Mouse (Mus musculus) midbrain, embryonic 16.5 days (tissue): Measurements from ENCODE around the gene Dact3. TPM values are rescaled to one million over a fixed set of nuclear protein-coding genes. Genes with fewer than 3 reads are reported as not detected.

ENCODE experiments used
- ATAC-seq: fragments of 200-750 bp; cut with Nextera tagmentation; 2 replicates; pipeline ENCODE4 v1.8.0; 2017; ENCODE audit warnings: moderate TSS enrichment
- H3K27ac ChIP-seq: fragments of 300-500 bp; sonication (generic); 2 replicates; pipeline ENCODE4 v1.5.1; 2014; ENCODE audit warnings: mild to moderate bottlenecking, low read length, mixed read lengths
- H3K27me3 ChIP-seq: fragments of 300-500 bp; sonication (generic); 2 replicates; pipeline ENCODE4 v1.6.1; 2014; ENCODE audit warnings: low read depth, low read length, mixed read lengths; ENCODE audit not compliant: control insufficient read depth, insufficient read depth
- H3K36me3 ChIP-seq: fragments of 300-500 bp; sonication (generic); 2 replicates; pipeline ENCODE4 v1.6.1; 2014; ENCODE audit warnings: mild to moderate bottlenecking, low read length, moderate library complexity, mixed read lengths; ENCODE audit not compliant: control insufficient read depth, insufficient read depth
- H3K4me1 ChIP-seq: fragments of 300-500 bp; sonication (generic); 2 replicates; pipeline ENCODE4 v1.6.1; 2014; ENCODE audit warnings: mild to moderate bottlenecking, low read length, mixed read lengths; ENCODE audit not compliant: control insufficient read depth, insufficient read depth
- H3K4me2 ChIP-seq: fragments of 300-500 bp; sonication (generic); 2 replicates; pipeline ENCODE4 v1.6.1; 2014; ENCODE audit warnings: mild to moderate bottlenecking, low read length, mixed read lengths
- H3K4me3 ChIP-seq: fragments of 300-500 bp; sonication (generic); 2 replicates; pipeline ENCODE4 v1.5.1; 2014; ENCODE audit warnings: low read depth, mild to moderate bottlenecking, low read length, moderate library complexity, mixed read lengths
- H3K9ac ChIP-seq: fragments of 300-500 bp; sonication (generic); 2 replicates; pipeline ENCODE4 v1.6.1; 2014; ENCODE audit warnings: low read depth, low read length, mixed read lengths
- H3K9me3 ChIP-seq: fragments of 300-500 bp; sonication (generic); replicated peaks from 2 replicates; pipeline ENCODE4 v1.6.1; 2014; ENCODE audit warnings: mild to moderate bottlenecking, low read length, mixed read lengths; ENCODE audit not compliant: control insufficient read depth, poor library complexity, severe bottlenecking
- WGBS: fragments of 180-500 bp; shearing (Covaris S2); extraction: QIAGEN DNeasy Blood & Tissue Kit; methylation state at CpG from one replicate; pipeline ENCODE4 v1.1.7; 2014; 5-methylcytosine and 5-hydroxymethylcytosine counted together
- polyA plus RNA-seq: library from polyadenylated mRNA; unstranded; fragments of >200 nt; fragmentation: Nextera tagmentation; extraction: Ambion mirVana; gene quantifications from 2 replicates; pipeline ENCODE4 v1.2.1, GENCODE M21; 2015

Gene Dact3
- polyA plus RNA-seq, 1 experiment from 2014 or later, result 3.0 TPM

DNA sequence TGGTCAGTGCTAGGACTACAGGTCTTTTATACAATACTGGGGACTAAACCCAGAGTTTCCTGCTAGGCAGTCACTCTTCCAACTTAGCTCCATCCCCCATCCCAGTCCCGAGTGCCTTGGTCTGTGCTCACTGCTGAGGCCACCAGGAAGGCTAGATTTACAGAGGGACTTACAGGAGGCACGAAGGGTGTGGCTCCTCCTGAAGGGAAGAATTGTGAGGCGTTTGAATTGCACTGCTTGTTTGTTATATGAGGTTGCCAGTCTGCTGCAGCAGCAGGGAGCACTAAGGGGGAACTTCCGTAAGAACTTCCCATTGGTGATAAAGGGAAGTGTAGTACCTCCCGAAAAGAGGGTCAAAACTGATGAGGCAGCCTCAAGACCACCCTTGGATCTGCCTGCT lies 5.5 kb downstream of the Dact3 start:
- Histone ChIP-seq H3K27ac (no peak overlapping the region), H3K4me1 (peaks cover 14% of the 10 kb centered on the region), H3K9ac (no peak overlapping the region), H3K9me3 (no peaks in the 10 kb centered on the region; the same call in 1 of the 2 replicates), H3K4me3 (no peak overlapping the region), H3K27me3 (peaks cover 23% of the 10 kb centered on the region), H3K36me3 (peaks cover 10% of the 10 kb centered on the region; the same call in 1 of the 2 replicates), H3K4me2 (no peak overlapping the region)
- WGBS, result 24% methylated on average over 5 of the region's 5 CpGs
- ATAC-seq, result no peak

DNA sequence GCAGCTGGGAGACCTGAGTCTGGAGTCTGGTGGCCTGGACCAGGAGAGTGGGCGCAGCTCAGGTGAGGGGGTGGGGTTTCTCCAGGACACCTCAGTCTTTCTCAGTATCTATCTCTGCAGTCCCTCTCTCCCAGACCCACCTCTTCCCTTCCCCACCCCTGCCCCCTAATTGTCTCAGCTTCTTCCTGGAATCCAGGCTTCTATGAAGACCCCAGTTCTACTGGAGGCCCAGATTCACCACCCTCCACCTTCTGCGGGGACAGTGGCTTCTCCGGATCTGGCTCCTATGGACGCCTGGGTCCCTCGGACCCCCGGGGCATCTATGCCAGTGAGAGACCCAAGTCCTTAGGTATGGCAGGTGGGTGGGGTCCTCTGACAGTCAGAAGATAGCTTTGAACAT lies 8.0 kb downstream of the Dact3 start:
- no peak for ATAC-seq
- no peak overlapping the region for H3K4me2 ChIP-seq
- no peak overlapping the region for H3K27ac ChIP-seq
- H3K9ac ChIP-seq, result no peak overlapping the region
- H3K4me1 ChIP-seq, result no peaks in the 10 kb centered on the region
- 91% methylated on average over 6 of the region's 6 CpGs for WGBS
- H3K4me3 ChIP-seq, result no peak overlapping the region
- peaks cover 28% of the 10 kb centered on the region for H3K27me3 ChIP-seq
- H3K9me3 ChIP-seq, result peaks cover 2% of the 10 kb centered on the region; the same call in 1 of the 2 replicates
- H3K36me3 ChIP-seq, result peaks cover 25% of the 10 kb centered on the region

DNA sequence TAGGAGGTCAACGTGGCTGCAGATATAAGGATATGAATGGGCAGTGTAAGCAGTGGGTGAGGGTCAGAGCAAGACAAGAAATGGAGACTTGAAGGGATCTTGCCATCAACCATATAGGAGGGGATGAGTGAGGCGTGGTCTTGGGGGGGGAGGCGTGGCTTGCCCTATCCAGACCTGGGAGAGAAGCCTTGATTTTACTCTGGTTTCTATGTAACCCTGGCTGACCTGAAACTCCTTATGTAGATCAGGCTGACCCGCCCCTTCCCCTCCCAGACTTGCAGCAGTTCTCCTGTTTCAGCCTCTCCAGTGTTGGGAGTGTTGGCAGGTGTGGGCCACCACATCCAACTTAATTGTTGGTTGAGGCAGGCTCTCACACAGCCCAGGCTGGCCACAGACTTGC lies 9.2 kb downstream of the Dact3 start:
- Histone ChIP-seq H3K4me3 (no peak overlapping the region), H3K4me2 (no peak overlapping the region), H3K36me3 (peaks cover 25% of the 10 kb centered on the region), H3K4me1 (no peaks in the 10 kb centered on the region), H3K27ac (no peak overlapping the region), H3K9ac (no peak overlapping the region), H3K9me3 (peaks cover 2% of the 10 kb centered on the region; the same call in 1 of the 2 replicates), H3K27me3 (peaks cover 28% of the 10 kb centered on the region)
- WGBS, result 58% methylated on average over 4 of the region's 4 CpGs
- ATAC-seq, result no peak

DNA sequence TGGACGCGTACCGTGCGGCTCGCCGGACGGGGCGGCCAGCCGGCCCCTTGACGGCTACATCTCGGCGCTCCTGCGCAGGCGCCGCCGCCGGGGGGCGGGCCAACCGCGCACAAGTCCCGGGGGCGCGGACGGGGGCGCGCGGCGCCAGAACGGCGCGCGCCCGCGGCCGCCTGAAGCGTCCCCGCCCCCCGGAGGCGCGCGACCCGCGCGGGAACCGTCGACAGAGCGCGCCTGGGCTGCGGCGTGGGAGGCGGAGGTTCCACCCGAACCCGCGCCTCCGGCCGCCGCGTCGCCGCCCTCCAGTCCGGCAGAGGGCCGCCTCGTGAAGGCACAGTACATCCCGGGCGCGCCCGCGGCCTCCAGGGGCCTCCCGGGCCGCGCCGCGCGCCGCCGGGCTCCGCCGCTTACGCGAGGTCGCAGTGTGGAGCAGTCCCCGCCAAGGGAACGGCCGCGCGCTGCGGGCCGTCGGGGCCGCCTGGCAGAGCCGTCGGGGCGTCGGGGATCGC lies 10.2 kb downstream of the Dact3 start:
- Histone ChIP-seq H3K27me3 (peaks cover 31% of the 10 kb centered on the region), H3K4me1 (no peaks in the 10 kb centered on the region), H3K27ac (no peak overlapping the region), H3K36me3 (peaks cover 25% of the 10 kb centered on the region), H3K9me3 (peaks cover 2% of the 10 kb centered on the region; the same call in 1 of the 2 replicates), H3K4me2 (peak overlapping the region; percentile 13; the same call in 1 of the 2 replicates), H3K4me3 (peak overlapping the region; percentile 18), H3K9ac (no peak overlapping the region)
- no peak for ATAC-seq
- 11% methylated on average over 63 of the region's 95 CpGs for WGBS

DNA sequence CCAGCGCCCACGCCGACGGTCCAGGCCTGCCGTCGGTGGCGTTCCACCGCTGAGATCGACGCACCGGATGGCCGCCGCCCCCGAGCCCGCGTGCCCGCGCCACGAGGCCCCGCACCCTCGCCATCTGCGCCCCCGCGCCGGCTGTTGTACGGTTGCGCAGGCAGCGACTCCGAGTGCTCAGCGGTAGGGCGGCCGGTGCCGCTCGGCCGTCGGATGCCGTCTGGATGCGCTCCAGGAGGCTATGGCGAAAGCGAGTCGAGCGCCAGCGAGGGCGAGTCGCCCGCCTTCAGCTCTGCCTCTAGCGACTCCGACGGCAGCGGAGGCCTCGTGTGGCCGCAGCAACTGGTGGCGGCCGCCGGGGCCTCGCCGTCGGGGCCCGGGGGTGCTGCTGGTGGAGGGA lies 10.8 kb downstream of the Dact3 start:
- Histone ChIP-seq H3K9ac (no peak overlapping the region), H3K9me3 (peaks cover 2% of the 10 kb centered on the region; the same call in 1 of the 2 replicates), H3K27me3 (peaks cover 31% of the 10 kb centered on the region), H3K4me2 (no peak overlapping the region), H3K36me3 (peaks cover 25% of the 10 kb centered on the region), H3K4me1 (peaks cover 1% of the 10 kb centered on the region; the same call in 1 of the 2 replicates), H3K27ac (no peak overlapping the region), H3K4me3 (no peak overlapping the region)
- 37% methylated on average over 59 of the region's 59 CpGs for WGBS
- no peak for ATAC-seq

DNA sequence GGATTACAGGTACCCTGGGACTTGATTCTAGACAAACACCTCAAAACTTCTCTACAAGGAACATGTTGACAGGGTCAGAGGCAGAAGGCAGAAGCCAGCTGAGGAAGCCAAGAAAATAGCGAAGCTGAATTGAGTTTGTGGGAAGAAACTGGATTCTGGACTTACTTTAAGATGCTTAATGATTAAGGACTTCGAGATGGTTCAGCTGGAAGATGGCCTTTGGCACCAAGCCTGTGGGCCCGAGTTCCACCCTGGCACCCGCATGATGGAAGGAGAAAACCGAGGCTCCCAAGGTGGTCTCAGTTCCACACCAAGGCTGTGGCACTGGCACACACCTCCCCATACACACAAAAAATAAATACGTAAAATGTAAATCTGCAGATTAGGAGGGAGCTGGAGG lies 15.4 kb downstream of the Dact3 start:
- Histone ChIP-seq H3K27ac (no peak overlapping the region), H3K9ac (no peak overlapping the region), H3K9me3 (peaks cover 2% of the 10 kb centered on the region; the same call in 1 of the 2 replicates), H3K4me3 (no peak overlapping the region), H3K4me2 (no peak overlapping the region), H3K36me3 (peaks cover 15% of the 10 kb centered on the region), H3K27me3 (peaks cover 9% of the 10 kb centered on the region), H3K4me1 (peaks cover 19% of the 10 kb centered on the region)
- WGBS, result 43% methylated on average over 6 of the region's 6 CpGs
- no peak for ATAC-seq

DNA sequence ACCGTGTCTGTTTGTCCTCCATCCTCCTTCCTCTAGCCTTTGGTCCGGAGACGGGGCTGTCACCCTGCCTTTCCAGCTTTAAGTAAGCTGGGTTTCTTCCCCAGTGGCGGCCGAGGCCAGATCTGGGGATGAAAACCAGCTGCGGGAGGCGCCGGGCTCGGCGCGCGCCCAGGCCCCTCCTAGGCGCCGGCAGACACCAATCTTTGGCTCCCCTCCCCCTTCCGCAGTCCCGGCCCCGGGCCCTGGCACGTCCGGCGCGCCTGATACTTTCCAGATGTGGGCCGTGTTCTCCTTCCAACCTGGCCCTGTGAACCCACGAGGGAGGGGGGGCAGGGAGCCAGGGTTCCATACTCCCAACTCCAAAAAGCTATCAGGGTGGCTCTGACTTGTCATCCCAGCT lies 15.8 kb downstream of the Dact3 start:
- Histone ChIP-seq H3K36me3 (peaks cover 11% of the 10 kb centered on the region), H3K9ac (no peak overlapping the region; the same call in 1 of the 2 replicates), H3K4me1 (peaks cover 19% of the 10 kb centered on the region), H3K4me3 (no peak overlapping the region), H3K9me3 (no peaks in the 10 kb centered on the region), H3K27ac (no peak overlapping the region), H3K4me2 (no peak overlapping the region), H3K27me3 (peaks cover 5% of the 10 kb centered on the region)
- ATAC-seq, result no peak
- WGBS, result 1% methylated on average over 22 of the region's 23 CpGs

DNA sequence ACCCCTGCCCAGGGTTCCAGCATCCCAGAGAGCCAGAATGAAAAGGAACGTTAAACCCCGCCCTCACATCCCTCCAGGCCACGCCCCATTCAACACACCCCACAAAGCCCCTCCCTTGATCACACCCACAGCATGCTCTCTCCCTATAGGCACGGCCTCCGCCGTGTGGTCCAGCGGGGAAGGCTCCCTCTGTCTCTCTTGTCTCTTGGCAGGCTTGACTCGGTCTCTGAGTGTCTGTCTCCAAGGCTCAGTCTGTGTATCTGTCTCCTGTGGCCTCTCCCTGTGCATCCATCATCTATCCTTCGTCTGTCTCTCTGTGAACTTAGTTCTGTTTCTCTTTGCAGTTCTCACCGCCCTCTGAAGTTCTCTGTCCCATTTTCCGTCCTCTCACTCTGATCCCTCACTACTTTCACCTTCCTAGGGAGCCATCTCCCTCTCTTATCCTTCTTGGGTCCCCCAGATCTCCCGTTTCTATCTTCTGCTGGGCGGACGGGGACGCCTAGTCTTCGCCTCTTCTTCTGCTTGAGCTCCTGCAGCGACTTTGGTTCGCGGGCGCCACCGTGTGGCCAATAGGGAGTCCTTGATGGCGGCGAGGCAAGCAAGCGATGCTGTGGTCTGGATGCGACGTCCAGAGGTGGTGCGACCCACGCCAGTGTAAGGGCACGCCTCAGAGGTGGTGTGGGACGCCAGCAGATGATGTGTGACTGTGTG lies 16.7 kb downstream of the Dact3 start, which contains the start of gene Gng8:
Gene Gng8 (plus strand): TSS at position 146 of the 711 bp plus-strand sequence.
- Histone ChIP-seq H3K4me3 (peak within 1 kb of the TSS; percentile 26; the same call in 1 of the 2 replicates), H3K9me3 (no peaks in the 10 kb centered on the region), H3K36me3 (peaks cover 9% of the 10 kb centered on the region), H3K27me3 (peaks cover 3% of the 10 kb centered on the region), H3K9ac (no peak within 1 kb of the TSS; the same call in 1 of the 2 replicates), H3K27ac (0 out of 2 replicates have a peak within 1 kb of the TSS, but pooled peaks have one; percentile 60), H3K4me2 (peak within 1 kb of the TSS; percentile 47), H3K4me1 (peaks cover 19% of the 10 kb centered on the region)
- peak; percentile 49 for ATAC-seq
- 0% methylated on average over 30 of the region's 30 CpGs for WGBS

DNA sequence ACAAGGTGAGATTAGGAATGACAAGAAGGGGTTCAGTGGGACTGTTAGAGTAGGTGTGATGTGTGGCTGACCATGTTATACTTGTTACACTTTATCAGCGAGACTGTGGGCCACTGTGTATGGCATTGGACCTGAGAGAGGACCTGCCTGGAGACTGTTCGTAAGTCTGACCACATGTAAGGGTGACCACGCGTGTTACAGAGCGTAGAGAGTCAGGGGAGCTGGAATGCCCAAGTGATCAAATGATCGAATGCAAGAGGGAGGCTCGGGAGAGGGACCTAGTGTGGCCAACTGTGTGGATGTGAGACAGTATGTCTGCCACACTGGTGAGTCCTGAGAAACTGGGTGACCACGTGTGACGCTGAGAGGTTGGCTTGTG lies 17.2 kb downstream of the Dact3 start:
- WGBS, result 45% methylated on average over 9 of the region's 9 CpGs
- H3K36me3 ChIP-seq, result peaks cover 6% of the 10 kb centered on the region
- no peaks in the 10 kb centered on the region for H3K9me3 ChIP-seq
- peaks cover 3% of the 10 kb centered on the region for H3K27me3 ChIP-seq
- no peak overlapping the region for H3K9ac ChIP-seq
- peak; percentile 9; the same call in 1 of the 2 replicates for ATAC-seq
- H3K4me2 ChIP-seq, result peak overlapping the region; percentile 47; the same call in 1 of the 2 replicates
- H3K4me1 ChIP-seq, result peaks cover 19% of the 10 kb centered on the region
- no peak overlapping the region for H3K27ac ChIP-seq
- no peak overlapping the region for H3K4me3 ChIP-seq
